Mouse (Mus musculus): ENCODE data around the gene Gm6096.

DNA sequence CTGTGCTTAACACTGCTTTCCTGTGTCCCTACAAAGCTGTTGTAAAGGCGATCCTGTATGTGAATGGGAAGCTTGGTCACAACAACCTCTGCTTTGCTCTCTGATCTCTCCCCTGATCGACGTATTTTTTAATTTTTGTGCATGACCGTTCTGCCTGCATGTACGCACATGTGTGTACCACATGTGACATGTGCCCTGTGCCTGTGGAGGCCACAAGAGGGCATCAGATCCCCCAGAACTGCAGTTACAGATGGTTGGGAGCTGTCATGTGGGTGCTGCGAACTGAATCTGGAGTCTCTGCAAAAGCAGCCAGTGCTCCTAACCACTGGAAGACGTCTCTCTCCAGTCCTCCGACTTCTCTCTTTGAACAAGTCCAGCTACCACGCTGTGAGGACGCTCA, 28.5 kb upstream of the Gm6096 start:
- TF ChIP-seq GATA1 (IDR thresholded peaks at IDR 0.05; ENCODE audit: borderline replicate concordance, low read length) (no peak), FLI1 (IDR thresholded peaks at IDR 0.05; ENCODE audit: low read length) (no peak)
